Mouse (Mus musculus) midbrain, postnatal 0 days (tissue): ENCODE measurements at regions not wholly inside any gene's neighbourhood (a gene's known extent, or its start where the extent isn't known, plus 50 kb on each side); places are given as distances from the start of the nearest gene placed in this dataset.
A peak's percentile ranks its signal among the peaks of the same experiment; 100 is the strongest.

ENCODE experiments used
- ATAC-seq: fragments of 200-750 bp; cut with Nextera tagmentation; 2 replicates; pipeline ENCODE4 v1.8.0; 2017; ENCODE audit warnings: moderate number of reproducible peaks, mild to moderate bottlenecking, moderate TSS enrichment, moderate library complexity; ENCODE audit not compliant: low FRiP score
- DNase-seq: peaks from one replicate; pipeline ENCODE4 v3.0.0-alpha.2; 2015; ENCODE audit warnings: low spot score
- H3K27ac ChIP-seq: fragments of 300-500 bp; sonication (generic); 2 replicates; pipeline ENCODE4 v1.5.1; 2014; ENCODE audit warnings: low read depth, mild to moderate bottlenecking, low read length, mixed read lengths
- H3K27me3 ChIP-seq: fragments of 300-500 bp; sonication (generic); 2 replicates; pipeline ENCODE4 v1.6.1; 2014; ENCODE audit warnings: low read length, control low read depth, mixed read lengths; ENCODE audit not compliant: insufficient read depth
- H3K36me3 ChIP-seq: fragments of 300-500 bp; sonication (generic); 2 replicates; pipeline ENCODE4 v1.6.1; 2014; ENCODE audit warnings: low read length, control low read depth, mixed read lengths; ENCODE audit not compliant: insufficient read depth
- H3K4me1 ChIP-seq: fragments of 300-500 bp; sonication (generic); 2 replicates; pipeline ENCODE4 v1.6.1; 2014; ENCODE audit warnings: mild to moderate bottlenecking, control low read depth, antibody characterized with exemption, low read length, mixed read lengths; ENCODE audit not compliant: insufficient read depth
- H3K4me2 ChIP-seq: fragments of 300-500 bp; sonication (generic); 2 replicates; pipeline ENCODE4 v1.6.1; 2014; ENCODE audit warnings: low read depth, mild to moderate bottlenecking, low read length, mixed read lengths; ENCODE audit not compliant: poor library complexity, severe bottlenecking
- H3K4me3 ChIP-seq: fragments of 300-500 bp; sonication (generic); 2 replicates; pipeline ENCODE4 v1.5.1; 2014; ENCODE audit warnings: low read depth, mild to moderate bottlenecking, low read length, moderate library complexity
- H3K9ac ChIP-seq: fragments of 300-500 bp; sonication (generic); replicated peaks from 2 replicates; pipeline ENCODE4 v1.6.1; 2014; ENCODE audit warnings: mild to moderate bottlenecking, low read length, moderate library complexity, mixed read lengths; ENCODE audit not compliant: poor library complexity, severe bottlenecking
- H3K9me3 ChIP-seq: fragments of 300-500 bp; sonication (generic); 2 replicates; pipeline ENCODE4 v1.6.1; 2016; ENCODE audit warnings: low read length, control low read depth
- CTCF ChIP-seq: IDR thresholded peaks from 2 replicates; pipeline ENCODE4 v1.5.1; 2016; ENCODE audit warnings: antibody characterized with exemption, mild to moderate bottlenecking
- WGBS: fragments of 180-500 bp; shearing (Covaris S2); extraction: QIAGEN DNeasy Blood & Tissue Kit; methylation state at CpG from one replicate; pipeline ENCODE4 v1.1.7; 2014; 5-methylcytosine and 5-hydroxymethylcytosine counted together

DNA sequence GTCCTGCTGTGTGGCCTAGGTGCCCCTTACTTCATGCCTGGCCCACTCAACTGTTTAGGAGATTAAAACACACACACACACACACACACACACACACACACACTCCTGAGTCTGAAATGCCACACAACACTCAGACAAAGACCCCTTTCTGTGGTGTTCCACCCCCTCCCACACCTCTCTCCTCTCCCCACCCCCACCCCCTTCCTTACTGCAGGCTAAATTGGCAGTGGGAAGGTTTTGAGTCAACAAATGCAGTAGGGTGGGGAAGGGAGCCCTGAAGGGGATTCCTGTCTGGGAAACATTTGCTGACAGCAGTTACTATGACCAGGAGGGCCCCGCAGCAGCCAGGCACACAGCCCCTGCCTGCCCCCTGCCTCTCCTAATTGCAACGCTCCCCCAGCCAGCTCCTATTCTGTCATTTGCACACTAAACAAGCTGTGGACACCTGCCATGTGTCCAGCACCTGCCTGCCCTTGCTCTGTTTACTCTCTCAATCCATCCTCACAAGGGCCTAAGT, 69.5 kb downstream of the Ephb3 start:
- H3K27ac ChIP-seq = peak overlapping the region; percentile 18; the same call in 1 of the 2 replicates
- H3K4me3 ChIP-seq = no peak overlapping the region
- peak; percentile 68 for DNase-seq
- H3K4me2 ChIP-seq = no peak overlapping the region
- no peaks in the 10 kb centered on the region for H3K36me3 ChIP-seq
- WGBS = 4% methylated on average over 2 of the region's 2 CpGs
- H3K4me1 ChIP-seq = no peaks in the 10 kb centered on the region
- no peaks in the 10 kb centered on the region for H3K9me3 ChIP-seq
- ATAC-seq = peak; percentile 76; the same call in 1 of the 2 replicates
- 0 out of 2 replicates have a peak, but pooled peaks have one; percentile 1 for TF ChIP-seq CTCF
- no peaks in the 10 kb centered on the region for H3K27me3 ChIP-seq
- no peak overlapping the region; the same call in 1 of the 2 replicates for H3K9ac ChIP-seq

GRCm38 (mm10) chr16:21277789-21278342, 73.3 kb downstream of the Ephb3 start:
- Histone ChIP-seq H3K36me3 (no peaks in the 10 kb centered on the region), H3K27ac (no peak overlapping the region), H3K9ac (no peak overlapping the region), H3K4me1 (no peaks in the 10 kb centered on the region), H3K9me3 (no peaks in the 10 kb centered on the region), H3K4me3 (no peak overlapping the region), H3K4me2 (no peak overlapping the region), H3K27me3 (no peaks in the 10 kb centered on the region)
- ATAC-seq = no peak
- peak; percentile 19 for DNase-seq
- WGBS = 80% methylated on average over 11 of the region's 11 CpGs
- no peak for TF ChIP-seq CTCF

- DNase-seq (no peak), ATAC-seq (no peak)
- H3K4me2 ChIP-seq = no peak overlapping the region
- H3K27me3 ChIP-seq = no peaks in the 10 kb centered on the region
- no peaks in the 10 kb centered on the region for H3K9me3 ChIP-seq
- H3K9ac ChIP-seq = no peak overlapping the region
- WGBS = 96% methylated on average over 7 of the region's 7 CpGs
- H3K4me3 ChIP-seq = no peak overlapping the region
- no peak overlapping the region for H3K27ac ChIP-seq
- TF ChIP-seq CTCF = no peak
- no peaks in the 10 kb centered on the region for H3K36me3 ChIP-seq
- no peaks in the 10 kb centered on the region for H3K4me1 ChIP-seq
Observed at GRCm38 (mm10) chr16:21278387-21278786, 73.8 kb downstream of the Ephb3 start.

- H3K9ac ChIP-seq = no peak overlapping the region
- TF ChIP-seq CTCF = no peak
- WGBS = 97% methylated on average over 4 of the region's 4 CpGs
- H3K9me3 ChIP-seq = no peaks in the 10 kb centered on the region
- ATAC-seq (no peak), DNase-seq (no peak)
- H3K4me2 ChIP-seq = no peak overlapping the region
- H3K36me3 ChIP-seq = no peaks in the 10 kb centered on the region
- H3K27ac ChIP-seq = no peak overlapping the region
- H3K4me3 ChIP-seq = no peak overlapping the region
- no peaks in the 10 kb centered on the region for H3K27me3 ChIP-seq
- H3K4me1 ChIP-seq = no peaks in the 10 kb centered on the region
Observed at GRCm38 (mm10) chr16:21280200-21280627, 75.7 kb downstream of the Ephb3 start.

- H3K27ac ChIP-seq = no peak overlapping the region
- DNase-seq (no peak), ATAC-seq (no peak)
- TF ChIP-seq CTCF = no peak
- 26% methylated on average over 14 of the region's 20 CpGs for WGBS
- H3K4me3 ChIP-seq = no peak overlapping the region
- H3K9me3 ChIP-seq = no peaks in the 10 kb centered on the region
- H3K27me3 ChIP-seq = no peaks in the 10 kb centered on the region
- H3K4me2 ChIP-seq = no peak overlapping the region
- H3K4me1 ChIP-seq = no peaks in the 10 kb centered on the region
- H3K9ac ChIP-seq = no peak overlapping the region
- no peaks in the 10 kb centered on the region for H3K36me3 ChIP-seq
Observed at GRCm38 (mm10) chr16:21281958-21282730, 77.6 kb downstream of the Ephb3 start.

DNA sequence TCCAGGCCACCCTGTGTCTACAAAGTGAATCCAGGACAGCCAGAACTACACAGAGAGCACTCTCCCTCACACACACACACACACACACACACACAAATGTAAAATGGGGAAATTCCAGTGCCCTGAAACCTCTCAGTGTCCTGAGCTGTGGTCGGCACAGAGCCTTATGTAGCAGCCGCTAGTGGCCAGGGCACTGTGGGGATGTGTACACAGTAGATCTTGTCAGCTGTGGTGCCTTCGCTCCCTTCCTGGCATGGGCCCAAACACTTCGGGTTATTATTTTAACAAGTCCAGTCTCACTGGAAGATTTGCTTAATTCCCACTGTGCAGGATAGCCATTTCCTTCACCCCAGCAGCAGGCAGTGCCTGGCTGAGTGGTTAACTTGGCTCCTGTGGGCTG, 81.5 kb downstream of the Ephb3 start:
- no peaks in the 10 kb centered on the region for H3K27me3 ChIP-seq
- no peaks in the 10 kb centered on the region for H3K4me1 ChIP-seq
- H3K9me3 ChIP-seq = no peaks in the 10 kb centered on the region
- TF ChIP-seq CTCF = no peak
- DNase-seq = no peak
- no peak overlapping the region for H3K27ac ChIP-seq
- H3K4me3 ChIP-seq = no peak overlapping the region
- H3K36me3 ChIP-seq = no peaks in the 10 kb centered on the region
- no peak overlapping the region for H3K4me2 ChIP-seq
- WGBS = 42% methylated on average over 4 of the region's 4 CpGs
- ATAC-seq = no peak
- H3K9ac ChIP-seq = no peak overlapping the region
